Mouse (Mus musculus) testis, adult 2 months (tissue): ENCODE results near the gene Defb47. TPM values are rescaled to one million over a fixed set of nuclear protein-coding genes. Genes with fewer than 3 reads are reported as not detected.

Experiments used
- H3K27ac ChIP-seq: fragments of 200-500 bp; 2 replicates; pipeline ENCODE4 v1.5.1; 2012; ENCODE audit warnings: low read depth, low read length; ENCODE audit not compliant: control insufficient read depth, insufficient read depth
- H3K27me3 ChIP-seq: fragments of 200-500 bp; 2 replicates; pipeline ENCODE4 v1.6.1; 2012; ENCODE audit warnings: mild to moderate bottlenecking, low read length, moderate library complexity; ENCODE audit not compliant: control insufficient read depth, insufficient read depth
- H3K36me3 ChIP-seq: fragments of 200-500 bp; 2 replicates; pipeline ENCODE4 v1.6.1; 2012; ENCODE audit warnings: mild to moderate bottlenecking, low read length; ENCODE audit not compliant: control insufficient read depth, insufficient read depth
- H3K4me1 ChIP-seq: fragments of 200-500 bp; 2 replicates; pipeline ENCODE4 v1.6.1; 2012; ENCODE audit warnings: low read length; ENCODE audit not compliant: control insufficient read depth, insufficient read depth
- H3K4me3 ChIP-seq: fragments of 200-500 bp; 2 replicates; pipeline ENCODE4 v1.5.1; 2012; ENCODE audit warnings: low read depth, mild to moderate bottlenecking, low read length, moderate library complexity, mixed read lengths; ENCODE audit not compliant: control insufficient read depth
- CTCF ChIP-seq: fragments of 200-500 bp; IDR thresholded peaks from 2 replicates; pipeline ENCODE4 v1.5.1; 2012; ENCODE audit warnings: low read depth, mild to moderate bottlenecking, inconsistent platforms, low read length, moderate library complexity; ENCODE audit not compliant: control insufficient read depth, insufficient read depth, insufficient replicate concordance
- POLR2A ChIP-seq: fragments of 200-500 bp; IDR thresholded peaks from 2 replicates; pipeline ENCODE4 v1.6.1; 2012; ENCODE audit warnings: low read depth, mild to moderate bottlenecking, inconsistent platforms, low read length, moderate library complexity; ENCODE audit not compliant: control insufficient read depth
- polyA plus RNA-seq: library from polyadenylated mRNA; depleted of rRNA; stranded (reverse); fragments of >200 nt; gene quantifications from 2 replicates; pipeline ENCODE4 v1.2.3, GENCODE M21; 2012; rRNA removed

Gene Defb47
- polyA plus RNA-seq, 1 experiment, result not detected

- Histone ChIP-seq H3K27me3 (no peaks in the 10 kb centered on the region), H3K4me1 (peaks cover 4% of the 10 kb centered on the region), H3K27ac (no peak overlapping the region), H3K4me3 (no peak overlapping the region), H3K36me3 (no peaks in the 10 kb centered on the region)
- TF ChIP-seq CTCF, result no peak
- TF ChIP-seq POLR2A, result no peak
Observed at GRCm38 (mm10) chr14:63020524-63021156, 22.8 kb downstream of the Defb47 start.

- no peaks in the 10 kb centered on the region for H3K36me3 ChIP-seq
- no peaks in the 10 kb centered on the region for H3K27me3 ChIP-seq
- H3K4me3 ChIP-seq, result no peak within 1 kb of the TSS
- no peak within 1 kb of the TSS for H3K27ac ChIP-seq
- H3K4me1 ChIP-seq, result peaks cover 6% of the 10 kb centered on the region; the same call in 1 of the 2 replicates
- TF ChIP-seq CTCF (no peak), POLR2A (no peak)
Observed at GRCm38 (mm10) chr14:63046691-63047090, 48.8 kb downstream of the Defb47 start, which contains the start of gene Defb42. Gene Defb42 (plus strand): TSS chr14:63046991.

GRCm38 (mm10) chr14:63049910-63050370, 52.1 kb downstream of the Defb47 start, which contains the start of gene Defb30:
Gene Defb30 (minus strand): TSS chr14:63049960.
- H3K27me3 ChIP-seq, result no peaks in the 10 kb centered on the region
- peak within 1 kb of the TSS; percentile 91 for H3K4me3 ChIP-seq
- H3K4me1 ChIP-seq, result peaks cover 6% of the 10 kb centered on the region; the same call in 1 of the 2 replicates
- no peaks in the 10 kb centered on the region for H3K36me3 ChIP-seq
- no peak for TF ChIP-seq CTCF
- no peak for TF ChIP-seq POLR2A
- H3K27ac ChIP-seq, result no peak within 1 kb of the TSS

Other genes starting within 250 kb of the Defb47 start
- 28.2 and 31.7 TPM in 2 replicates for gene Ints6, start 236.9 kb upstream of the Defb47 start, polyA plus RNA-seq
- 4.1 and 4.2 TPM in 2 replicates for gene Wdfy2, start 160.4 kb upstream of the Defb47 start, polyA plus RNA-seq
- 0.91 TPM in 1 of 2 replicates, not detected in the other for gene Defb48, start 13.6 kb upstream of the Defb47 start, polyA plus RNA-seq
- 20.1 TPM in 1 of 2 replicates, not detected in the other for gene Defb43, start 13.7 kb downstream of the Defb47 start, polyA plus RNA-seq
- 0.23 and 13.1 TPM in 2 replicates for gene Defb42, start 48.9 kb downstream of the Defb47 start, polyA plus RNA-seq
- gene Defb30, start 51.9 kb downstream of the Defb47 start, polyA plus RNA-seq, result 25.4 and 28.6 TPM in 2 replicates